Mouse (Mus musculus) E14TG2a.4 (cell line): ENCODE data around the gene Gba2.

Experiments
- CTCF ChIP-seq: conservative IDR thresholded peaks from 2 replicates; pipeline ENCODE4 v1.5.1; 2014; ENCODE audit warnings: low read length
- POU5F1 ChIP-seq: IDR thresholded peaks from 2 replicates; pipeline ENCODE4 v1.6.1; 2014; ENCODE audit warnings: low read length, borderline replicate concordance

DNA sequence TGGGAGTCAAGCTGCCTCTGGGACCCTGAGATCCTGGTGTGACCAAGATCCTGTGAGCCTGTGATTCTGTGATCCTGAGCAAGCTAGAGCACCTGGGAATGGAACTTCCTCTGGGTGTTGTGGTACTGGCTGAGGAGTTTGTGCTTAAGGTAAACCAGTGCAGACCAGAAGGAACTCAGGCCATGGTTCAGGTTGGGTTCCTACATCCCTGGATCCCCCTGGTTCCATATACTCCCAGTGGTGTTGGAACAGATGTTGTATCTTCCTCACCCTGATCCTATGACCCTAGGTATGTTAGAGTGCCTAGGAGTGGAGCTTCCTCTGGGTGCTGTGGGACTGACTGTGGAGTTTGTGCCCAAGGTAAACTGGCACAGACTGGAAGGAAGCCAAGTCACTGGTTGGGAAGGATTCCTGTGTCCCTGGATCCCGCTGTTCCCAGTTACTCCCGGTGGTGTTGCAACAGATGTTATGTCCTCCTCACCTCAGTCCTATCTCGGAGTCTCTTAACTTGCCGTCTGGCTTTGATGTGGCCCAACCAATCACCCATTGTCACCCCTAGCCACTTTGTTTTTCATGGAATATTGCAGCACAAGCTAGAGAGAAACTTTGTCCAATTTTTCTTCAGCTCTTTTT is 41.6 kb upstream of the Gba2 start:
- no peak for TF ChIP-seq CTCF
- no peak for TF ChIP-seq POU5F1
